Mouse (Mus musculus) E14TG2a.4 (cell line): ENCODE results near the gene Nxpe4.
A peak's percentile ranks its signal among the peaks of the same experiment; 100 is the strongest.

Experiments
- CTCF ChIP-seq: conservative IDR thresholded peaks from 2 replicates; pipeline ENCODE4 v1.5.1; 2014; ENCODE audit warnings: low read length
- NANOG ChIP-seq: IDR thresholded peaks from 2 replicates; pipeline ENCODE4 v1.6.1; 2014; ENCODE audit warnings: borderline replicate concordance, low read length, mixed read lengths

GRCm38 (mm10) chr9:48354793-48355192 lies 193.0 kb downstream of the Nxpe4 start:
- peak; percentile 80 for TF ChIP-seq CTCF
- no peak for TF ChIP-seq NANOG
